Mouse (Mus musculus) monocyte, adult 5-6 weeks (primary cell): ENCODE results near the gene Hip1r. TPM values are rescaled to one million over a fixed set of nuclear protein-coding genes. Genes with fewer than 3 reads are reported as not detected.

ENCODE experiments used
- ATAC-seq: fragments of 153-309, 156-312 bp; replicated peaks from 2 replicates; pipeline ENCODE4 v1.8.0; 2017; ENCODE audit warnings: mild to moderate bottlenecking; ENCODE audit not compliant: low TSS enrichment, insufficient number of reproducible peaks, severe bottlenecking, poor library complexity, low FRiP score
- total RNA-seq: library from RNA; stranded (forward); fragments of 200-1000, 200-491, 200-594 nt; gene quantifications from 3 replicates; pipeline ENCODE4 v1.2.3, GENCODE M21; 2017

The Hip1r gene
- total RNA-seq, 1 experiment from 2014 or later = 65.8 TPM

DNA sequence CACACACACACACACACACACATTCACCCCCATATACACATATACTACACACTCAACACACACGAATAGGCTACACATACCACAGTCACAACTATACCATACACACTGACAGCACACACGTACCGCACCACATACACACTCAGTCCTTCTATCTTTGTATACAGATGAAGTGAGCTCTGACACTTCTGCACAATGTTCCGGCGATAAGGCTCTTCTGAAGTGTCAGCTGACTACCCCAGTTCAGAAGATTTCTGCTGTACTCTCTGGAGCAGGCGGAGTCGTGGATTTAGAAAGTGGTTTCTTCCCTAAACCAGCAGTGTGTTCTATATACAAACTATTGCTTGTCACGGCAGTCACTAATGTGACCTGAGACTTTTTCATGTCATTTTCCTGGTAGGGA is 36.6 kb downstream of the Hip1r start:
- no peak for ATAC-seq

DNA sequence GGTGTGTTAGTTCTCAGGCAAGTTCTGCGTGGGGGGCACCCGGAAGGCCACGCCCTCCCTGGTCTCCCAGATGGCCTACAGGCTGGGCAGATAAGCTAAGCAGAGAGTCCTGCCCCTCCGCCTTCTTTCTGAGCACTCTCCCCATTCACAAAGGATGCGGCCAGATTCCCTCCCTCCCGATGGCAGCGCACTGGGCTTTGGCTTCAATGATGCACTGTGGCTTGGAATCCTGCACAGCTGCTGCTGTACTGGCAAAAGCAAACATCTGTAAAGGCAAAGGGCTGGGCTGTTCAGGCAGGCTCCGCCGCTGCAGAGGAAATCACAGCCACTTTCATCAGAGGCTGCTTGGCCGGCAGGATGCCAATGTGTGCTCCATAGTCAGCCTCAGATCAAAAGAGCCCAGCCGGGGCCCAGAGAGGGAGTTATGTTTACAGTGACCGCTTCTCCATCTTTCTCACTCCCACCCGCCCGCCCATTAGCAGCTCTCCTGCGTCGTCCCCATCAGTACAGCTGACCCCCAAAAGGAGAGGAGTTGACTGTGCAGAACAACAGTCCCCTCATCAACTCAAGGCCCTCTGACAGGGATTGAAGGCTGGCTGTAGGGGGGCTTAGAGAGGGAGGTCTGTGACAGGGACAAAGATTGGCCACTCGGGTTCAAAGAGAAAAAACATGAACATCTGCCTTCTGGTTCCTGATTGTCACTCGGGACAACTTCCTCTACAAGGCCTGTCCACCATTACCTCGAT is 37.7 kb downstream of the Hip1r start:
- ATAC-seq = no peak

DNA sequence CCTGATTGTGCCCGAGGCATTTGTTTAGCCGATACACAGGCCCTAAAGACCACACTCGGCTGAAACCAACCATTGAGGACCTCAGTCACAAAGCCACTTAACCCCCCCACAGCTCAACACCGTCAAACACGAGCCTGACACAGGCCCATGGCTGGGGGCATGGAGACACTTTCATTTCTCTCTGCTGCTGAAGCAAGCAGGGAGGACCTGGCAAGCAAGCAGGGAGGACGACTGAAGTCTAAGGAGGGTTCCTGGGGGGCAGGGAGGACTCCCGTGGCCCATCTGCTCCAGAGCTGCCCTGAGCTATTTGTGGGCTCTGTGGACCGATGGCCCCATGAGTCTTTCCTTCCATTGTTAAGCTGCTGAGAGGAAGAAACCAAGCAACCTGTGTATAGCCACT is 38.5 kb downstream of the Hip1r start:
- ATAC-seq = no peak

DNA sequence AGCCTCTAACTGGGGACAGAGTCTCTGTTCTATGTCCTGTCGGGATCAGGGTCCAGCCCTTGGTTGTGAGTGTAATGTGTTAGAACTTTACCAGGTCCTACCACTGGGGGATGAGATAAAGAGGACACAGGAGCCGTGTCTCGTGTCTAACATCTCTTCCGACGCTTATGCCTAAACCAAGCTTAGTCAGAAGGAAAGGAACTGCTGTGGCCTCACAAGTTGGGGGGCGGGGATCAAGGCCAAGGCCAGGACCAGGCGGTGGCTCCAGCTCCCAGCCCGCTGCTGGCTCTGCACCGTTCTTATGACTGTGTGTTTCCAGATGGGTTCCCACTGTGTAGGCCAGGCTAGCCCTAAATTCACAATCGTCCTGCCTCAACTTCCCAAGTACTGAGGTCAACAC is 39.5 kb downstream of the Hip1r start:
- no peak for ATAC-seq

DNA sequence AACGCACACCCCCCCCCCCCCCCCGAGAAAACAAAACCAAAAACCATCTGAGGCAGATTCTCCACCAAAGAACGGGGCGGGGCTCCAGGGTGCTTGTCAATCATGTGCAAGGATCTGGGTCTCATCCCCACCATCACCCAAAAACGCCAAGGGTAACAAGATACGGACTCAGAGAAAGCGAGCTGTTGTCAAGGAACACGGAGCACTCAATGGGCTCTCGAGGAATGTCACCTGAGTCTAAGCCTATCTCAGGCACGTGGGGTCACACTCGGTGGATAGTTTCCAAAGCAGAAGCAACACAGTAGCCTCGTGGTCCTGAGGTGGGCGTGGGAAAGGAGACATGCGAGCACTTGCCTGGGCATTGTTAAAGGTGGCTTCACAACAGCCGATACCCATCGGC is 40.3 kb downstream of the Hip1r start:
- no peak for ATAC-seq

DNA sequence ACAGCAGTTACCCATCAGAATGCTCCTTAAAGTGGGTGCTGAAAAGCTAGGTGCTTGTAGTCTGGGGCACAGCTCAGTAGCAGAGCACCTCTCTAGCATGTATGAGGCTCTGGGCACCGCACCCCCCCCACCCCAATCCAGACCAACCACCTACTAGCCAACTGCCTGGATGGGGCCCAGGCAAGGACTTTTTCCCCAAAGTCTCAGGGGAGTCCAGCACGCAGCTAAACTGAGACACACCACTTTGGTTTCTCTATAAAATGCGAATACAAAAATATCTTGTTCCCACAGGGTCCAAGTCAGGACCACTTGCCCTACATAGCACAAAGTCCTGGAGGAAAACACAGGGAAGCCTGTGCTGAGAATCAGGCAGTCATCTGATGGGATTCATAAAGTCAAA is 40.8 kb downstream of the Hip1r start:
- no peak for ATAC-seq

DNA sequence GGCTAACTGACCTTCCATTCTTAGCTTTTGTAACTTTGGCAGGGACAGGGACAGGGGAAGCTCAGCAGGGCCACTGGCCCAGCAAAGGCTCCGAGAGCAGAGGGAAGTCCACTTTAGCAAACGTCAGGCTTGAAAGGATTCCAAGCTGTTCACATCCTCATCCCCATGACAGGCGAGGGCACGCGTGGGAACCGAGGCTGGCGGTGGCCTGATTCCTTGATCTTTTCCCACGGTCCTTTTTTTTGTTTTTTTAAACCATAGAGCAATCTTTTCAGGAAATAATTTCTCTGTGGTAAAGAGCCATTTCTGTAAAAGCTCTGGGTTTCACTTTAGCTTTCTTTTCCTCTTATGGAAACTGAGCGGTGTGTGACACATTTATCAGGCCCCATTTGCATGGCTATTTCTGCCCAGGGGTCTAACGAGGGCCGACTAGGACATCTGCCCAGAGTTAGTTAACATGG is 41.4 kb downstream of the Hip1r start:
- ATAC-seq = peak; percentile 15; the same call in 1 of the 2 replicates

DNA sequence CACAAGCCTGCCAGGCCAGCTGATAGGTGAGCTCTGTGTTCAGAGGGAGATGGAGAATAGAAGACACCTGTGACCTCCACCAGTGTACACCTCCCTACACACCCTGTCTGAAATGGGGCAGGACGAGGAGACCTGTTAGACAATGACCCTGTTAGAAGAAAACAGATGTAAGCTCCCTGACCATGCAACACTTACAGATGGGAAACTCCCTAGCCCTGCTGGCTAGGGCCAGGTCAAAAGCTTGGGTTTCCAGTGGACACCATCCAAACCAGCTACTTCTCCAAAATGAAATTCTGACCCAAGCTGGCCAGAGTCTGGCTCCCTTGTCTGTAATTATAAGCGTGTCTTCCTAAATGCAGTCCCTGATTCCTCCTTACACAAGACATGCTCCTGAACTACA is 42.3 kb downstream of the Hip1r start:
- no peak for ATAC-seq

DNA sequence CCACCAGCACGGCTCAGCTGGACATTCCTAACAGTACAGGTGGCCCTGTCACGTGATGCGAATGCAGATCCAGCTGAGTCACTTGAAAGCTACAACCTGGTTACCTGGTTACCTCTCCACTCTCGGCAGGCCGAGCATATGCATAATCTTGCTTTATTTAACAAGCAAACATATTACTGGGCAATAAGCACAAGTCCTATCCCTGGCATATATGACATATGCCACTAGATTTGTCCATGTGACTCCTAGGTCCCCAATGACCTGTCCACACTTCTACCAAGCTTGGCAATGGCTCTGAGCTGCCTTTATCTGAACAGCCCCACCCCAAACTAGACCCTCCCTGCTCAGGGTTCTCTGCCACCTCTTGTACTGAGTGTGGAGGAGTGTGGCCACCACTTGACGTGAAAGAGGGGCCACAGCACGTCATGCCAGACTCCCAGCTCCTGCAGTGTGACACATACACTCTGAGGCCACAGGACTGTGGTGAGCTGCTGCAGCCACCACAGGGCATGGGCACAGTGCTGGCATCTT is 42.9 kb downstream of the Hip1r start:
- ATAC-seq = no peak; the same call in 1 of the 2 replicates

DNA sequence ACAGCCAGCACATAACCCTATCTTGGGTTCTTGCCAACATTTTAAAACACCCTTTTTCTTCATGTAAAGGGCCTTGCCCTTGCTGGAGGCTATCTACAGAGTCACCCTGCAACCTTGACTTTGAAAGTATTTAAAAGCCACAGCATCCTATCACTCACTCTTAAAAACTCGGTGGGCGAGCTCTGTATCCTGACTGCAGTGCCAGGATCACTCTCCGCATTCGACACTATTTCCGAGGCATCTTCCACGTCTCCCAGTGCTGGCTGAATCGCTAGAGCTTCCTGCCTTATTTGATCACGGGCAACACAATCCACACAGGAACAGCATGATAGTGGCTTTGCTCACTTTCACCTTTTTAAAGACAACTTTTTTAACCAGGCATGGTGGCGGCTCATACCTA is 44.5 kb downstream of the Hip1r start:
- ATAC-seq = no peak

DNA sequence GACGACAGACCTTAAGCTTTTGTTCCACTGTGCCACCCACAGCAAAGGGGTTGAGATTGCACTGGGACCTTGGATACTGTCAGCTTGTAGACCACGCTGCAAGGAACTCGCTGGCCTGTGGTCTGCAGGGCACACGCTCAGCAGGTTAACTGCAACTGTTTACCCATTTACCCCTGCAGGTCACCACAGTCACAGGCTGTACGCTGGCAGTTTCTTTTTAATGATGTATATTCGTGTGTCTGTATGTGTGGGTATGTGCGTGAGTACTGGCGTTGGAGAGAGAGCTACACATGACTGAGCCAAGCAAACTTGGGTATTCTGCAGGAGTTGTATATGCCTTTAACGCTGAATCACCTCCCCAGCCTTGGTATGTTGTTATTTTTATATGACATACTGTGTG is 45.2 kb downstream of the Hip1r start:
- ATAC-seq = no peak

DNA sequence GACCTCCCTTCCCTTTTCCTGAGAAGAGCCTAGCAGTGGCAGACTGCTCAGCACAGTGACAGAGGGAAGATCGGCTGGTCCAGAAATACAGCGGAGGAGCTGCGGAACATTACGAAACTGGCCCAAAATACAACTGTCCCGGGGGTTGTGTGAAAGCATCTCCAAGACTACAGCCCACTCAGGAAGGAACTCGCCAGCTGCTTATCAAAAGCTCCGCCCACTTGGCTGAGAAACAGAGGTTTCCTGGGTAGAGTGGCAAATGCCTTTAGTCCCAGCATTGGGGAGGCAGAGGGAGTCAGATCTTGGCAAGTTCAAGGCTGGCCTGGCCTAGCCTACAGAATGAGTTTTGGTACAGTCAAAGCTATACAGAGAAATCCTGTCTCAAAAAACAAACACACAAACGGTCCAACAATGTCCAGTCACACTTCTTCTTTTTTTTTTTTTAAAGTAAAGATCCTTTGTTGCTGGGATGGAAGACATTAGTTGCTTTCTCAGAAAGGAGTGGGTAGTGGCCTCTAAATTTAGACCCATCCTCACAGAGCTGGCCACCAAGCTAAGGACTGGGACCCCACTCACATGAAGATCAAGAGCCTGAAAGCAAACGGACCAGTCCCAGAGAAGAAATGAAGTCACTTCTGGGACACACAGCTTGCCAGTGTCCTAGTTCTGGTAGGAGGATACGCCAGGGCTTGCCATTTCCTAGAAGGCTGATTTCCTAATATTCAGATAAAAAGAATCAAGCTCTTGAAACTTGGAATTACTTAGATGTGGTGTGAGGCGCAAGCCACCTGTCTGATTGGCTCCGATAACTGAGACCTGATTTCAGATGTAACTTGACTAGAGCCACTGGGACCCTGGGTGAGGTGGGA is 46.2 kb downstream of the Hip1r start:
- 0 out of 2 replicates have a peak, but pooled peaks have one; percentile 8 for ATAC-seq

DNA sequence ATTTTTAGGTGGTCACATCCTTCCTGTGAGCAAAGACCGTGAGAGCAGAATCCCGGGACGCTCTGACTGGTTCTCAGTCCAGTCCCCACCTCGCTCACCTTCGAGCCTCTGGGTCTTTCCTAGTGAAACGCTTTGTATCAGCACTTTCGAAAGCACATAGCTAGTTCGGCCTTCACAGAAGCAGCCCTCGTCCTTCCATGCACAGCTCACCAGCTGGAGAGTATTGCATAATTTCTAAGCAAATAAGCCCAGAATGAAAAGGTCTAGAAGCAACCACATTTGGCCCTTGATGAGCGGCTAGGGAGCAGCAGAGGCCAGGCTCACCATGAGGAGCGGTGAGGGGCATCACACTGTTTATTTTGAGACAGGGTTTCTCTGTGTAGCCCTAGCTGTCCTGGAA is 47.7 kb downstream of the Hip1r start:
- no peak for ATAC-seq

DNA sequence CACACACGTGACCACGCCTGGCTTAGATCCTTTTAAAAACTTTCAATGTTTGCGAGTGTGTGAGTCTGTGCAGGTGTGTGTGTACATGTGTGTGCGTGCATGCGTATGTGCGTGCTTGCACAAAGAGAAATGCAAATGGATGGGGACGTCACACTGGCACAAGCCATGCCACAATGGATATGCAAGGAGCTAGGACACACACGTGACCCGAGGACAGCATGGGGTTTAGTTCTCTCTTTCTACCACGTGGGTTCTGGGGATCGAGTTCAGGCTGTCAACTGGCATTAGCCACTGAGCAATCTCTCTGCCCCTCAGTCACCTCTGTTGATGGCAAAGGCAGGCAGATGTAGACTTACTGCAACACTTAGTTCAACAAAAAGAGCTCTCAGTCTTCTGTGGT is 48.3 kb downstream of the Hip1r start:
- ATAC-seq = no peak

DNA sequence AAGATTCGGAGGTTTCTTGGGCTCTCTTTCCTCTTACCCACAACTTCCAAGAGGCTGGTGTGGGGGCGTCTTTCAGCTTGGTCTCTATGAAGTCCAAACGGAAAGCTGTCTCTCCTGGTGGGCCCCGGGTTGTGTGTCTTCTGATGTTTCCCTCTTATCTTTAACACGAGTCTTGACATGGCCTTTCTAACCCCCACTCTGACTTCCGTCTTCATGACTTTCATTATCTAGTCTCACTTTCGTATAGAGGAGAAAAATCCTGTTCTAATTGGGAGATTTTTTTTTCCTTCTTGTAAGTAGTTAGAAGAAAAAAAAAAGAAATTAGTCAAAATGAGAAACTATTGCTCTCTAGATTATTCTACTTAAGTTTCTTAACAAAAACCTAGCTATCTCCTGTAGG is 48.9 kb downstream of the Hip1r start:
- ATAC-seq = no peak

DNA sequence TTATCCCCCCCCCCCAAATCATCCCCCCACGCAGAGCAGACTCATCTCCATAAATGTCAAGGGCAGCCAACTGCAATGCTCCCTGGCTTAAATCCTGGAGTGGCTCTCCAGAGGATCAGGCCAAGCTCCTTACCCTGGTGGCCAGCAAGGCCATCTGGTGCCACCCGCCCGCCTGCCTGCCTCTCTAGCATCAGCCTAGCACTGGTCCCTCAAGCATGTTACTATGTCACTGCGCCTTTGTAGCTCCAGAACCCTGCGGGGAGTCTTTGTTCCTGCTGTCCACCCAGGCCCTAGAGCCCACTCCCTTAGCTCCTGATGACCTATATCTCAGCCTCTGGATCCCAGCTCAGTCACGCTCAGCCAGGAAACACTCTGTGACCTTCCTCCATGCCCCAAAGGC is 51.2 kb downstream of the Hip1r start:
- 0 out of 2 replicates have a peak, but pooled peaks have one; percentile 0 for ATAC-seq

DNA sequence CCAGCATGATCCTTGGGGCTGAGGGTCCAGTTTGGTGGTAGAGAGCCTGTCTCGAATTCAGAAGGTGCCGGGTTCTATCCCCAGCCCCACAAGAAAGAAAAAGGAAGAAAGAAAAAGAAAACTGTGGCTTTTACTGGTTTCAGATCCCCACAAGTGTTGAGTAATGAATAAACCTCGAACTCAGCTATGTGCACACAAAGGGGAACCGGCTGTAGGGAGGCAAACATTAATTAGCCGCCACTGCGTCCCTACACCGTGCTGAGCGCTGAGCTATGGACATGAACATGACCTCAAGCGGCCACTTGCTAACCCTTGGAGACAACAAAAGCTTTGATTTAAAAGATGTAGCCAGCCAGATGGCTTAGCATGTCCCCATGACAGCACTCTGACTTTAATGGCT is 51.7 kb downstream of the Hip1r start:
- peak; percentile 71 for ATAC-seq

DNA sequence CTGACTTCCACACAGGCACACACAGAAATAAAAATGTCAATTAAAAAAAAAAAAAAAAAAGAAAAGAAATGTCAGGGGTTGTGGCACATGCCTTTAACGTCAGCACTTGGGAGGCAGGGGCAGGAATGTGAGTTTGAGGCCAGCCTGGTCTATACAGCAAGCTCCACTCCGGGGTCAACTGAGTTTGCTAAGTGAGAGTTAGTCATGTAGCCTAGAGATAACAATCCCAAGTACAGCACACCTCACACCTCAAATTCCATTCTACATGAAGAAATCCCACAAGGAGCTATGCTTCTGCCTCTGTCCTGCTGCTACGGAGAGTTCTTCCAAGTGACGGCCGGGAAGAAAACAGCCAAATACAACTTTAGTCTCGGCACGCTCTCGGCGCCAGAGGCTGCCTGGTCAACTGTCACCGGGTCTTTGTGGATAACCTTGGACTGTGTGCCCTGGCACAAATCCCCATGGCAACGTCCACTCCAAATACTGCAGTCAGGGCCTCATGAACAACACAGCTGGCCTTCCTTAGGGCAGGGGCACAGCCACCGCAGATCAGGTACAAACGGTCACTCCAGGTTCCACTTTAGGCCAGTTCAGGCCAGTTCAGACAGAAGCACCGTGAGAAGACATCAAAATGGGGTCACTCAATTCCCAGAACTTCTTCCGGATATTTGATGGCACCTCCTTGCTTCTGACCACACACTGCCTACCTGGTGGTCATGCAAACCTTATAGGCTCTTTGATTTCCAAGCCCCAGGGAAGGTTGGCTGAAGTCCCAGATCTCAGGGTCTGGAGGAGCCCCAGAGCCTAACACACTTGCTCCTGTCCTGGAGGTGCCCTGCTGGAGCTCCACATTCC is 52.4 kb downstream of the Hip1r start:
- 0 out of 2 replicates have a peak, but pooled peaks have one; percentile 1 for ATAC-seq

DNA sequence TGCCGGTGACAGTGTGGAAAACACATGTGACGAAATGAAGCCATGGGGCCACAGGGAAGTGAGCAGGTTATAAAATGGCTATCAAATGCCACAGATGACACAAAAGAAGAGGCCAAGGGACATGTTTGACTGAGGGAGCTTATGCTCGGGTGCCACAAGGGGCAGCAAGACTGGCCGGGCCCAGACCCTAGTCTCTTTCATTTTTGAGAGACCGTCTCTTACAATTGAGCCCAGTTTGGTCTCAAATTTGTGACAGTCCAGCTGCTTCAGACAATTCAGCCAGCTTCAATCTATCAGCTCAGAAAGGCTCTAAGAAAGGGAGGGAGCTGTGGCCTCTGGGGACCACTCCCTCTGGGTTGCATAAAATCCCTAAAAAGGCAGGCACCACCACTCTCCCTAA is 53.1 kb downstream of the Hip1r start:
- 0 out of 2 replicates have a peak, but pooled peaks have one; percentile 6 for ATAC-seq
